Mouse (Mus musculus): ENCODE measurements around the gene Aven. TPM values are rescaled to one million over a fixed set of nuclear protein-coding genes. Genes with fewer than 3 reads are reported as not detected.

Aven gene
- polyA plus RNA-seq, 1 experiment from 2014 or later, result 8.7 TPM

DNA sequence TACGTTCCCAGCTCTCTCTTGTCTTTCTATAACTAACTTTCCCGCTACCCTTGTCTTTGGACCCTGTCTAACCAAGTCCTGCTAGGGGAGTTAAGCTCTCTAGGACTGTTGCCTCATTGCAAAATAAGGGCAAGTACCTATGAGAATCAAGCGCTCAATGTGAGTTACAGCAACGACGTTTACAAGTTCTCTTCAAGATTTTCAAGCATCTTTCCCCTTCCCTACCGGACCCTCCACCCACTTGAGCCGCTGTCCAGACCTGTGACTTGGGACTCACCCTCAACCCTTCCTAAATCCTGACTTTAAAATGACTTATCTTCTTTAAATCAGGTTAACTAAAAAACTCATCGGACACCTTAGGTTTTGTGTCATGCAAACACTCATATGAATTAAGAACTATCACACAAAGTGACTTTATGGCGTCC, 321 bp upstream of the Aven start:
- Histone ChIP-seq H3K36me3 (no peaks in the 10 kb centered on the region), H3K9me3 (no peaks in the 10 kb centered on the region), H3K27ac (peak overlapping the region; percentile 99), H3K4me1 (peaks cover 6% of the 10 kb centered on the region; the same call in 1 of the 2 replicates), H3K4me2 (replicated peaks) (peak overlapping the region; percentile 73), H3K4me3 (peak overlapping the region; percentile 64), H3K9ac (peak overlapping the region; percentile 97), H3K27me3 (no peaks in the 10 kb centered on the region)
- ATAC-seq (ENCODE audit: insufficient number of reproducible peaks, insufficient read depth, low FRiP score, low TSS enrichment), result no peak
- WGBS, result 4% methylated on average over 9 of the region's 9 CpGs

- Histone ChIP-seq H3K9me3 (no peaks in the 10 kb centered on the region), H3K9ac (peak overlapping the region; percentile 97), H3K27me3 (no peaks in the 10 kb centered on the region), H3K4me2 (replicated peaks) (peak overlapping the region; percentile 73), H3K4me1 (peaks cover 6% of the 10 kb centered on the region; the same call in 1 of the 2 replicates), H3K36me3 (no peaks in the 10 kb centered on the region), H3K27ac (peak overlapping the region; percentile 99), H3K4me3 (peak overlapping the region; percentile 64)
- ATAC-seq (ENCODE audit: insufficient number of reproducible peaks, insufficient read depth, low FRiP score, low TSS enrichment), result no peak
- WGBS, result 42% methylated on average over 11 of the region's 11 CpGs
These were observed 936 bp downstream of the Aven start for GRCm38 (mm10) chr2:112493539-112494260.

GRCm38 (mm10) chr2:112497851-112498250, 5.1 kb downstream of the Aven start:
- Histone ChIP-seq H3K36me3 (no peaks in the 10 kb centered on the region), H3K27ac (no peak overlapping the region), H3K4me2 (replicated peaks) (no peak overlapping the region), H3K4me3 (no peak overlapping the region), H3K9ac (no peak overlapping the region), H3K27me3 (no peaks in the 10 kb centered on the region), H3K9me3 (no peaks in the 10 kb centered on the region), H3K4me1 (peaks cover 4% of the 10 kb centered on the region; the same call in 1 of the 2 replicates)
- 63% methylated on average over 7 of the region's 7 CpGs for WGBS
- no peak for ATAC-seq (ENCODE audit: insufficient number of reproducible peaks, insufficient read depth, low FRiP score, low TSS enrichment)

GRCm38 (mm10) chr2:112501209-112501608, 8.4 kb downstream of the Aven start:
- no peak overlapping the region for H3K4me2 ChIP-seq (replicated peaks)
- WGBS, result 5% methylated on average over 6 of the region's 6 CpGs
- H3K4me1 ChIP-seq, result no peaks in the 10 kb centered on the region
- no peaks in the 10 kb centered on the region for H3K9me3 ChIP-seq
- no peaks in the 10 kb centered on the region for H3K27me3 ChIP-seq
- ATAC-seq (ENCODE audit: insufficient number of reproducible peaks, insufficient read depth, low FRiP score, low TSS enrichment), result peak; percentile 83
- H3K27ac ChIP-seq, result no peak overlapping the region
- no peaks in the 10 kb centered on the region for H3K36me3 ChIP-seq
- no peak overlapping the region for H3K9ac ChIP-seq
- no peak overlapping the region for H3K4me3 ChIP-seq

- ATAC-seq (ENCODE audit: insufficient number of reproducible peaks, insufficient read depth, low FRiP score, low TSS enrichment), result no peak
- no peak overlapping the region for H3K4me2 ChIP-seq (replicated peaks)
- 85% methylated on average over 6 of the region's 6 CpGs for WGBS
- H3K9me3 ChIP-seq, result no peaks in the 10 kb centered on the region
- no peak overlapping the region for H3K9ac ChIP-seq
- no peaks in the 10 kb centered on the region for H3K36me3 ChIP-seq
- H3K27me3 ChIP-seq, result no peaks in the 10 kb centered on the region
- no peak overlapping the region for H3K27ac ChIP-seq
- no peaks in the 10 kb centered on the region for H3K4me1 ChIP-seq
- no peak overlapping the region for H3K4me3 ChIP-seq
These were observed 11.2 kb downstream of the Aven start for GRCm38 (mm10) chr2:112503978-112504377.

- no peak overlapping the region for H3K4me3 ChIP-seq
These were observed 14.2 kb downstream of the Aven start for GRCm38 (mm10) chr2:112506841-112507435.

GRCm38 (mm10) chr2:112507444-112507843, 14.7 kb downstream of the Aven start:
- Histone ChIP-seq H3K9me3 (no peaks in the 10 kb centered on the region), H3K4me3 (no peak overlapping the region), H3K4me2 (replicated peaks) (no peak overlapping the region), H3K36me3 (no peaks in the 10 kb centered on the region), H3K27ac (no peak overlapping the region), H3K9ac (no peak overlapping the region), H3K27me3 (no peaks in the 10 kb centered on the region), H3K4me1 (no peaks in the 10 kb centered on the region)
- no peak for ATAC-seq (ENCODE audit: insufficient number of reproducible peaks, insufficient read depth, low FRiP score, low TSS enrichment)
- 91% methylated on average over 1 of the region's 1 CpGs for WGBS

More at GRCm38 (mm10) chr2:112506841-112507435, 14.2 kb downstream of the Aven start:
- H3K36me3 ChIP-seq, result no peaks in the 10 kb centered on the region
- 80% methylated on average over 5 of the region's 5 CpGs for WGBS
- no peak for ATAC-seq (ENCODE audit: insufficient number of reproducible peaks, insufficient read depth, low FRiP score, low TSS enrichment)
- H3K9me3 ChIP-seq, result no peaks in the 10 kb centered on the region
- no peak overlapping the region for H3K27ac ChIP-seq
- no peaks in the 10 kb centered on the region for H3K4me1 ChIP-seq
- no peak overlapping the region for H3K4me2 ChIP-seq (replicated peaks)
- no peak overlapping the region for H3K9ac ChIP-seq
- no peaks in the 10 kb centered on the region for H3K27me3 ChIP-seq

DNA sequence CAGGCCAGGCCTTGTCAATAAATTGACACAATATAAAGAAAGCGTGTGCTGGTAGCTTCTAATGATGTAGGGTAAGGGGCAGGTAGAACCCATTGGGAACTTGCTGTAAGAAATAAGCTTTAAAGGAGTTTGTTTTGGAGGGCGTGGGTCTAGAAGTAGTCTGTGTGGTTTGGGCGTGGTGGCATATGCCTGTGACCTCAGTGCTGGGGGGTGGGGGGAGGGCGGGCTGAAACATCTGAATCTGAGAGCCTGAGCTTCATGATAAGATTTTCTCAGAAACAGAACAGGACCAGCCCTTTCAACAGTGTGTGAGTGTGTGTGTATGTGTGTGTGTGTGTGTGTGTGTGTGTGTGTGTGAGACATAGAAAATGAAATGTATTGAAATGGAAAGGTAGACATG, 17.4 kb downstream of the Aven start:
- no peaks in the 10 kb centered on the region for H3K27me3 ChIP-seq
- no peaks in the 10 kb centered on the region for H3K4me1 ChIP-seq
- H3K9me3 ChIP-seq, result no peaks in the 10 kb centered on the region
- no peak overlapping the region for H3K27ac ChIP-seq
- no peaks in the 10 kb centered on the region for H3K36me3 ChIP-seq
- ATAC-seq (ENCODE audit: insufficient number of reproducible peaks, insufficient read depth, low FRiP score, low TSS enrichment), result no peak
- H3K4me3 ChIP-seq, result no peak overlapping the region
- no peak overlapping the region for H3K9ac ChIP-seq
- no peak overlapping the region for H3K4me2 ChIP-seq (replicated peaks)
- 80% methylated on average over 4 of the region's 4 CpGs for WGBS

- Histone ChIP-seq H3K27me3 (no peaks in the 10 kb centered on the region), H3K4me3 (no peak overlapping the region), H3K27ac (no peak overlapping the region), H3K36me3 (no peaks in the 10 kb centered on the region), H3K9ac (no peak overlapping the region), H3K4me2 (replicated peaks) (no peak overlapping the region), H3K4me1 (no peaks in the 10 kb centered on the region), H3K9me3 (no peaks in the 10 kb centered on the region)
- 92% methylated on average over 1 of the region's 1 CpGs for WGBS
- ATAC-seq (ENCODE audit: insufficient number of reproducible peaks, insufficient read depth, low FRiP score, low TSS enrichment), result no peak
These were observed 20.3 kb downstream of the Aven start for GRCm38 (mm10) chr2:112513036-112513435.

GRCm38 (mm10) chr2:112516728-112517127, 24.0 kb downstream of the Aven start:
- no peak for ATAC-seq (ENCODE audit: insufficient number of reproducible peaks, insufficient read depth, low FRiP score, low TSS enrichment)
- Histone ChIP-seq H3K27me3 (no peaks in the 10 kb centered on the region), H3K27ac (no peak overlapping the region), H3K36me3 (no peaks in the 10 kb centered on the region), H3K9me3 (no peaks in the 10 kb centered on the region), H3K9ac (no peak overlapping the region), H3K4me2 (replicated peaks) (no peak overlapping the region), H3K4me3 (no peak overlapping the region), H3K4me1 (no peaks in the 10 kb centered on the region)
- 87% methylated on average over 3 of the region's 3 CpGs for WGBS

DNA sequence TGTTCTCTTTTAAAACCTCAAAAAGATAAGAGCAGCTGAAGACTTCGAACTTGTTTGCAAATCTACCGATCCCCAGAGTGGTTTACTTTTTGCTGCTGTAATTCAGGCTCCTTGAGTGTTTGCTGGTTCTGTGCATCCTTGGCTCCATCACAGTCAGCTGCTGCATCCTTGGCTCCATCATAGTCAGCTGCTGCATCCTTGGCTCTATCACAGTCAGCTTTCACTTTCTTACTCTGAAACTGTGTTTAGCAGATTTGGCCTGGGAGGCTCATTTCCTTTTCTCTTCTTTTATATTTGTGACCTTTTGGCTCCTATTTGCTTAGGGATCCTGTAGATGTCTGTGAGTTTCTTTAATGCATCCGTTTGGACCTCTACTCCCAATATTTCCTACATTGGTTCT, 24.5 kb downstream of the Aven start:
- ATAC-seq (ENCODE audit: insufficient number of reproducible peaks, insufficient read depth, low FRiP score, low TSS enrichment), result no peak
- H3K27ac ChIP-seq, result no peak overlapping the region
- no peaks in the 10 kb centered on the region for H3K27me3 ChIP-seq
- 96% methylated on average over 3 of the region's 3 CpGs for WGBS
- H3K36me3 ChIP-seq, result no peaks in the 10 kb centered on the region
- no peak overlapping the region for H3K4me3 ChIP-seq
- no peak overlapping the region for H3K4me2 ChIP-seq (replicated peaks)
- H3K9me3 ChIP-seq, result no peaks in the 10 kb centered on the region
- H3K4me1 ChIP-seq, result no peaks in the 10 kb centered on the region
- H3K9ac ChIP-seq, result no peak overlapping the region

GRCm38 (mm10) chr2:112518541-112518940, 25.8 kb downstream of the Aven start:
- Histone ChIP-seq H3K9me3 (no peaks in the 10 kb centered on the region), H3K4me2 (replicated peaks) (no peak overlapping the region), H3K4me3 (no peak overlapping the region), H3K36me3 (no peaks in the 10 kb centered on the region), H3K9ac (no peak overlapping the region), H3K27me3 (no peaks in the 10 kb centered on the region), H3K27ac (no peak overlapping the region), H3K4me1 (no peaks in the 10 kb centered on the region)
- ATAC-seq (ENCODE audit: insufficient number of reproducible peaks, insufficient read depth, low FRiP score, low TSS enrichment), result no peak
